Mouse (Mus musculus) G1E (cell line): ENCODE results near the gene BC035044. TPM values are rescaled to one million over a fixed set of nuclear protein-coding genes. Genes with fewer than 3 reads are reported as not detected.

Experiments used
- ATAC-seq: 2 replicates; pipeline ENCODE4 v1.8.0; 2016; ENCODE audit warnings: mild to moderate bottlenecking; ENCODE audit not compliant: insufficient number of reproducible peaks, poor library complexity, low FRiP score, severe bottlenecking; ENCODE audit errors: extremely low read depth
- DNase-seq: peaks from one replicate; pipeline ENCODE4 v3.0.0; 2012; ENCODE audit warnings: low spot score
- H3K27me3 ChIP-seq: 2 replicates; pipeline ENCODE4 v1.6.1; 2012; ENCODE audit warnings: mild to moderate bottlenecking, low read length, inconsistent platforms; ENCODE audit not compliant: insufficient read depth
- H3K36me3 ChIP-seq: replicated peaks from 2 replicates; pipeline ENCODE3; 2012; ENCODE audit warnings: mild to moderate bottlenecking, inconsistent platforms
- H3K4me1 ChIP-seq: 2 replicates; pipeline ENCODE4 v1.6.1; 2012; ENCODE audit warnings: low read depth, low read length, inconsistent platforms, mixed read lengths; ENCODE audit not compliant: insufficient read depth
- H3K4me3 ChIP-seq: 2 replicates; pipeline ENCODE4 v1.5.1; 2012; ENCODE audit warnings: low read depth, mild to moderate bottlenecking, inconsistent platforms, low read length, moderate library complexity, mixed read lengths
- H3K9me3 ChIP-seq: replicated peaks from 2 replicates; pipeline ENCODE4 v1.6.1; 2012; ENCODE audit warnings: inconsistent platforms
- CTCF ChIP-seq: IDR thresholded peaks from 2 replicates; pipeline ENCODE4 v1.5.1; 2012; ENCODE audit warnings: low read depth, low read length, inconsistent platforms, mixed read lengths
- GATA1 ChIP-seq: IDR thresholded peaks from 2 replicates; pipeline ENCODE4 v1.6.1; 2012; ENCODE audit warnings: borderline replicate concordance, low read length, inconsistent platforms, mixed read lengths
- GATA2 ChIP-seq: IDR thresholded peaks from 2 replicates; pipeline ENCODE4 v1.6.1; 2012; ENCODE audit warnings: low read depth, low read length, inconsistent platforms, borderline replicate concordance
- POLR2AphosphoS5 ChIP-seq: IDR thresholded peaks from 2 replicates; pipeline ENCODE4 v1.6.1; 2012; ENCODE audit warnings: low read depth, low read length, inconsistent platforms; ENCODE audit not compliant: insufficient replicate concordance
- TAL1 ChIP-seq: conservative IDR thresholded peaks from 2 replicates; pipeline ENCODE4 v1.6.1; 2012; ENCODE audit warnings: low read depth, low read length, inconsistent platforms, mixed read lengths
- polyA plus RNA-seq: library from polyadenylated mRNA; stranded (reverse); fragments of >175 nt; gene quantifications from 2 replicates; pipeline ENCODE4 v1.2.3, GENCODE M21; 2012
- total RNA-seq, 2 experiments: library from RNA; stranded (forward) in 1 of 2; stranded (reverse) in 1 of 2; fragments of 200-1000 nt in 1 of 2; fragments of >200 nt in 1 of 2; fragmentation: Nextera tagmentation in 1 of 2; gene quantifications; 2 replicates each; pipeline ENCODE4 v1.2.3; 2014 to 2017

BC035044 gene
- total and polyA plus RNA-seq, 3 experiments = 0.05 TPM; not detected in 2

- DNase-seq = no peak
- no peak for ATAC-seq
- H3K4me3 ChIP-seq = no peak overlapping the region
Observed at GRCm38 (mm10) chr6:128835571-128835970, 55.4 kb downstream of the BC035044 start.

GRCm38 (mm10) chr6:128833046-128833445 lies 57.9 kb downstream of the BC035044 start:
- no peak for TF ChIP-seq TAL1
- no peak for TF ChIP-seq POLR2AphosphoS5
- no peak for TF ChIP-seq GATA1
- no peak for TF ChIP-seq CTCF
- TF ChIP-seq GATA2 = no peak
- no peak overlapping the region for H3K4me3 ChIP-seq
- DNase-seq (no peak), ATAC-seq (no peak)
- H3K27me3 ChIP-seq = no peaks in the 10 kb centered on the region
- H3K36me3 ChIP-seq = no peaks in the 10 kb centered on the region
- H3K9me3 ChIP-seq = peaks cover 21% of the 10 kb centered on the region
- H3K4me1 ChIP-seq = no peaks in the 10 kb centered on the region

More at GRCm38 (mm10) chr6:128835571-128835970, 55.4 kb downstream of the BC035044 start:
- Histone ChIP-seq H3K36me3 (no peaks in the 10 kb centered on the region), H3K4me1 (peaks cover 6% of the 10 kb centered on the region), H3K9me3 (peaks cover 34% of the 10 kb centered on the region), H3K27me3 (no peaks in the 10 kb centered on the region)
- no peak for TF ChIP-seq GATA1
- TF ChIP-seq TAL1 = no peak
- TF ChIP-seq GATA2 = no peak
- TF ChIP-seq POLR2AphosphoS5 = no peak
- TF ChIP-seq CTCF = no peak

- ATAC-seq (no peak), DNase-seq (no peak)
- no peak for TF ChIP-seq GATA1
- no peak for TF ChIP-seq GATA2
- TF ChIP-seq POLR2AphosphoS5 = no peak
- no peak for TF ChIP-seq CTCF
- no peak for TF ChIP-seq TAL1
- no peaks in the 10 kb centered on the region for H3K36me3 ChIP-seq
- no peaks in the 10 kb centered on the region for H3K27me3 ChIP-seq
- no peaks in the 10 kb centered on the region for H3K4me1 ChIP-seq
- peaks cover 20% of the 10 kb centered on the region for H3K9me3 ChIP-seq
- no peak overlapping the region for H3K4me3 ChIP-seq
Observed at GRCm38 (mm10) chr6:128829837-128830236, 61.1 kb downstream of the BC035044 start.

- no peak for ATAC-seq
- TF ChIP-seq CTCF = no peak
- no peak for TF ChIP-seq GATA1
- TF ChIP-seq GATA2 = no peak
- no peak for TF ChIP-seq POLR2AphosphoS5
- TF ChIP-seq TAL1 = no peak
- H3K9me3 ChIP-seq = peaks cover 12% of the 10 kb centered on the region
- H3K4me3 ChIP-seq = no peak overlapping the region
- no peaks in the 10 kb centered on the region for H3K4me1 ChIP-seq
- no peaks in the 10 kb centered on the region for H3K36me3 ChIP-seq
- DNase-seq = no peak
- H3K27me3 ChIP-seq = no peaks in the 10 kb centered on the region
Observed at GRCm38 (mm10) chr6:128826781-128827180, 64.1 kb downstream of the BC035044 start.

GRCm38 (mm10) chr6:128826132-128826531 lies 64.8 kb downstream of the BC035044 start, which contains the start of the genes Gm44511 and Klrb1b:
Gene Gm44511 (minus strand): TSS chr6:128826315.
Gene Klrb1b (minus strand): TSS chr6:128826331.
- ATAC-seq = no peak
- Histone ChIP-seq H3K4me1 (no peaks in the 10 kb centered on the region), H3K36me3 (no peaks in the 10 kb centered on the region), H3K4me3 (no peak within 1 kb of the TSS), H3K27me3 (no peaks in the 10 kb centered on the region), H3K9me3 (peaks cover 12% of the 10 kb centered on the region)
- DNase-seq = no peak
- no peak for TF ChIP-seq GATA2
- TF ChIP-seq TAL1 = no peak
- TF ChIP-seq CTCF = no peak
- no peak for TF ChIP-seq POLR2AphosphoS5
- no peak for TF ChIP-seq GATA1

GRCm38 (mm10) chr6:128818083-128818802 lies 72.7 kb downstream of the BC035044 start:
- TF ChIP-seq GATA2 (no peak), POLR2AphosphoS5 (no peak), GATA1 (no peak), TAL1 (no peak), CTCF (no peak)
- no peaks in the 10 kb centered on the region for H3K27me3 ChIP-seq
- no peaks in the 10 kb centered on the region for H3K36me3 ChIP-seq
- DNase-seq (no peak), ATAC-seq (no peak)
- no peaks in the 10 kb centered on the region for H3K4me1 ChIP-seq
- no peak overlapping the region for H3K4me3 ChIP-seq
- peaks cover 11% of the 10 kb centered on the region for H3K9me3 ChIP-seq
